Mouse (Mus musculus) heart, embryonic 14.5 days (tissue): ENCODE results near the gene Tmprss15. TPM values are rescaled to one million over a fixed set of nuclear protein-coding genes. Genes with fewer than 3 reads are reported as not detected.

ENCODE experiments used
- ATAC-seq: fragments of 200-750 bp; cut with Nextera tagmentation; 2 replicates; pipeline ENCODE4 v1.8.0; 2017; ENCODE audit warnings: low read depth, moderate TSS enrichment; ENCODE audit not compliant: insufficient number of reproducible peaks, insufficient read depth, low FRiP score
- H3K27ac ChIP-seq, 2 experiments: fragments of 200-500 bp in 1 of 2; fragments of 300-500 bp in 1 of 2; sonication (generic) in 1 of 2; replicated peaks in 1 of 2; 2 replicates each; pipeline ENCODE4 v1.5.1; 2012 to 2014; ENCODE audit warnings: low read depth in 2 of 2, low read length in 2 of 2, control low read depth in 1 of 2, mild to moderate bottlenecking in 1 of 2, mixed read lengths in 1 of 2; ENCODE audit not compliant: control insufficient read depth in 1 of 2, insufficient read depth in 1 of 2
- H3K27me3 ChIP-seq: fragments of 300-500 bp; sonication (generic); 2 replicates; pipeline ENCODE4 v1.6.1; 2014; ENCODE audit warnings: mild to moderate bottlenecking, low read length, control low read depth; ENCODE audit not compliant: control insufficient read depth, insufficient read depth
- H3K36me3 ChIP-seq: fragments of 300-500 bp; sonication (generic); 2 replicates; pipeline ENCODE4 v1.6.1; 2014; ENCODE audit warnings: mild to moderate bottlenecking, control low read depth, low read length, mixed read lengths; ENCODE audit not compliant: control insufficient read depth, insufficient read depth
- H3K4me1 ChIP-seq, 2 experiments: fragments of 200-500 bp in 1 of 2; fragments of 300-500 bp in 1 of 2; sonication (generic) in 1 of 2; 2 replicates each; pipeline ENCODE4 v1.6.1; 2012 to 2014; ENCODE audit warnings: low read length in 2 of 2, control low read depth in 1 of 2, mixed read lengths in 1 of 2; ENCODE audit not compliant: control insufficient read depth in 2 of 2, insufficient read depth in 2 of 2
- H3K4me2 ChIP-seq: fragments of 300-500 bp; sonication (generic); 2 replicates; pipeline ENCODE4 v1.6.1; 2014; ENCODE audit warnings: mild to moderate bottlenecking, low read length
- H3K4me3 ChIP-seq, 2 experiments: fragments of 200-500 bp in 1 of 2; fragments of 300-500 bp in 1 of 2; sonication (generic) in 1 of 2; 2 replicates each; pipeline ENCODE4 v1.5.1; 2012 to 2014; ENCODE audit warnings: low read length in 2 of 2, mild to moderate bottlenecking in 2 of 2, control low read depth in 1 of 2, low read depth in 1 of 2, moderate library complexity in 1 of 2; ENCODE audit not compliant: control insufficient read depth in 1 of 2, insufficient read depth in 1 of 2
- H3K9ac ChIP-seq: fragments of 300-500 bp; sonication (generic); 2 replicates; pipeline ENCODE4 v1.6.1; 2014; ENCODE audit warnings: mild to moderate bottlenecking, low read length
- H3K9me3 ChIP-seq: fragments of 300-500 bp; sonication (generic); 2 replicates; pipeline ENCODE4 v1.6.1; 2016; ENCODE audit warnings: low read length, control low read depth; ENCODE audit not compliant: control insufficient read depth
- WGBS: fragments of 180-500 bp; shearing (Covaris S2); extraction: QIAGEN DNeasy Blood & Tissue Kit; methylation state at CpG from one replicate; pipeline ENCODE4 v1.1.7; 2014; 5-methylcytosine and 5-hydroxymethylcytosine counted together
- polyA plus RNA-seq: library from polyadenylated mRNA; unstranded; fragments of >200 nt; fragmentation: Nextera tagmentation; extraction: Ambion mirVana; gene quantifications from 2 replicates; pipeline ENCODE4 v1.2.1, GENCODE M21; 2014

Gene Tmprss15
- polyA plus RNA-seq, 1 experiment from 2014 or later: not detected

GRCm38 (mm10) chr16:78957434-78957833 lies 133.5 kb downstream of the Tmprss15 start:
- ATAC-seq: no peak
- Histone ChIP-seq H3K4me3 (no peak overlapping the region), H3K36me3 (no peaks in the 10 kb centered on the region), H3K4me2 (no peak overlapping the region), H3K27me3 (no peaks in the 10 kb centered on the region), H3K27ac (no peak overlapping the region), H3K9ac (no peak overlapping the region), H3K4me1 (no peaks in the 10 kb centered on the region), H3K9me3 (no peaks in the 10 kb centered on the region)
- WGBS: 67% methylated on average over 2 of the region's 2 CpGs

GRCm38 (mm10) chr16:78950359-78950758 lies 140.5 kb downstream of the Tmprss15 start:
- Histone ChIP-seq H3K4me1 (no peaks in the 10 kb centered on the region), H3K36me3 (no peaks in the 10 kb centered on the region), H3K27me3 (no peaks in the 10 kb centered on the region), H3K27ac (no peak overlapping the region), H3K9me3 (no peaks in the 10 kb centered on the region), H3K4me2 (no peak overlapping the region), H3K9ac (no peak overlapping the region), H3K4me3 (no peak overlapping the region)
- no peak for ATAC-seq
- 81% methylated on average over 4 of the region's 4 CpGs for WGBS

- no peak overlapping the region for H3K27ac ChIP-seq
- no peaks in the 10 kb centered on the region for H3K4me1 ChIP-seq
- no peak for ATAC-seq
- no peak overlapping the region for H3K9ac ChIP-seq
- H3K36me3 ChIP-seq: no peaks in the 10 kb centered on the region
- WGBS: 64% methylated on average over 8 of the region's 8 CpGs
- H3K4me2 ChIP-seq: no peak overlapping the region
- H3K27me3 ChIP-seq: no peaks in the 10 kb centered on the region
- H3K4me3 ChIP-seq: no peak overlapping the region
- 0 out of 2 replicates have a peak, but pooled peaks cover 4% of the 10 kb centered on the region for H3K9me3 ChIP-seq
These were observed 153.1 kb downstream of the Tmprss15 start for GRCm38 (mm10) chr16:78937755-78938154.

- Histone ChIP-seq H3K36me3 (no peaks in the 10 kb centered on the region), H3K4me1 (peaks cover 0 to 6% of the 10 kb centered on the region in 2 experiments; a peak in 2 of 4 replicates), H3K4me3 (no peak overlapping the region), H3K9me3 (no peaks in the 10 kb centered on the region), H3K4me2 (no peak overlapping the region), H3K27ac (no peak overlapping the region), H3K27me3 (no peaks in the 10 kb centered on the region; the same call in 1 of the 2 replicates), H3K9ac (no peak overlapping the region)
- 92% methylated on average over 2 of the region's 2 CpGs for WGBS
- ATAC-seq: no peak
These were observed 156.6 kb downstream of the Tmprss15 start for GRCm38 (mm10) chr16:78934298-78934697.

- peak overlapping the region; percentile 42 to 47 for H3K4me3 ChIP-seq
- H3K27ac ChIP-seq: no peak overlapping the region
- H3K4me1 ChIP-seq: peaks cover 0 to 6% of the 10 kb centered on the region in 2 experiments; a peak in 2 of 4 replicates
- H3K9ac ChIP-seq: peak overlapping the region; percentile 45; the same call in 1 of the 2 replicates
- no peaks in the 10 kb centered on the region for H3K36me3 ChIP-seq
- H3K9me3 ChIP-seq: no peaks in the 10 kb centered on the region
- no peaks in the 10 kb centered on the region; the same call in 1 of the 2 replicates for H3K27me3 ChIP-seq
- no peak for ATAC-seq
- 13% methylated on average over 16 of the region's 16 CpGs for WGBS
- H3K4me2 ChIP-seq: peak overlapping the region; percentile 90
These were observed 159.4 kb downstream of the Tmprss15 start for GRCm38 (mm10) chr16:78931287-78932025.

- Histone ChIP-seq H3K27ac (no peak within 1 kb of the TSS), H3K9ac (peak within 1 kb of the TSS; percentile 45; the same call in 1 of the 2 replicates), H3K4me2 (peak within 1 kb of the TSS; percentile 90), H3K36me3 (no peaks in the 10 kb centered on the region), H3K9me3 (no peaks in the 10 kb centered on the region), H3K4me1 (peaks cover 0 to 6% of the 10 kb centered on the region in 2 experiments; a peak in 2 of 4 replicates), H3K4me3 (peak within 1 kb of the TSS; percentile 42 to 47), H3K27me3 (no peaks in the 10 kb centered on the region; the same call in 1 of the 2 replicates)
- no peak for ATAC-seq
- 12% methylated on average over 19 of the region's 19 CpGs for WGBS
These were observed 160.3 kb downstream of the Tmprss15 start, which contains the start of gene Chodl for GRCm38 (mm10) chr16:78930382-78931286. Gene Chodl (plus strand): TSS chr16:78930948.

GRCm38 (mm10) chr16:78922644-78923043 lies 168.3 kb downstream of the Tmprss15 start:
- Histone ChIP-seq H3K4me1 (no peaks in the 10 kb centered on the region), H3K27me3 (no peaks in the 10 kb centered on the region), H3K4me3 (no peak overlapping the region), H3K9me3 (no peaks in the 10 kb centered on the region), H3K4me2 (no peak overlapping the region), H3K36me3 (no peaks in the 10 kb centered on the region), H3K9ac (no peak overlapping the region), H3K27ac (no peak overlapping the region)
- 77% methylated on average over 5 of the region's 5 CpGs for WGBS
- no peak for ATAC-seq
